Comparison of ENCODE assay signal across 29 mouse cellular contexts in the genomic region with DNA sequence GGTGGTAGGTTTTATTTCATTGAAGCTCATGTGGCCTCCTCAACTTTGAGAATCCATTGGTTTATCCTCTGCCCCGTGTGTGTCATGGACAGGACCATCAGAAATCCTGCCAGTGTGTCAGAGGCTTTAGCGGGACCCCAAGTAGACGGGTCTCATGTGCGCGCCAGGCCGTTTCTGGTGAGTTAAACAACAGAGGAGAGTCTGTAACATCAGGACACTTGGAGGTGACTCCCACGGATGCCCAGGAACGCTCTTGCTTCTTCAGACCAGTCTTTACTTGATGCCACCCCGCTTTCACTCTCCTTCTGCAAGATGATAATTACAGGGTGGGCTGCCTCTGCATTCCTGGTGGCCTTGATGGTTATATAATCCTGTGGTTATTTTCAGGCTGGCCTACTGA. TPM values are rescaled to one million over a fixed set of nuclear protein-coding genes. Genes with fewer than 3 reads are reported as not detected.
"Had no signal": no experiment of that assay in that cellular context is flagged by ENCODE, and none has a peak within 500 bp of the region (broad histone marks: within the 10 kb centered on the region; RNA-seq: fewer than 3 reads in every experiment).

No protein-coding gene starts in this region.

- DNase-seq: kidney, adult 18-20 months; kidney, adult 9 months; kidney, postnatal 14 days; kidney, postnatal 4 days; left cerebral cortex, postnatal 4 days; lung, adult 2 months; lung, postnatal 14 days; retina, postnatal 1 day; right cerebral cortex, postnatal 25 days; spleen, adult 18-20 months; thymus, postnatal 25 days had no signal

- H3K9ac ChIP-seq: limb, embryonic 12.5 days; limb, embryonic 15.5 days; liver, embryonic 12.5 days; liver, embryonic 15.5 days; midbrain, embryonic 15.5 days; neural tube, embryonic 12.5 days; neural tube, embryonic 15.5 days; stomach, embryonic 15.5 days had no signal

- H3K4me3 ChIP-seq: limb, embryonic 12.5 days; limb, embryonic 15.5 days; liver, embryonic 12.5 days; liver, embryonic 15.5 days; midbrain, embryonic 15.5 days; neural tube, embryonic 12.5 days; neural tube, embryonic 15.5 days; stomach, embryonic 15.5 days had no signal

- H3K4me2 ChIP-seq: limb, embryonic 12.5 days; limb, embryonic 15.5 days; liver, embryonic 12.5 days; liver, embryonic 15.5 days; midbrain, embryonic 11.5 days; midbrain, embryonic 15.5 days; neural tube, embryonic 12.5 days; neural tube, embryonic 15.5 days; stomach, embryonic 15.5 days had no signal

- H3K27me3 ChIP-seq: limb, embryonic 12.5 days; limb, embryonic 15.5 days; liver, embryonic 12.5 days; liver, embryonic 15.5 days; neural tube, embryonic 12.5 days; neural tube, embryonic 15.5 days; stomach, embryonic 15.5 days had no signal

- H3K4me1 ChIP-seq: limb, embryonic 12.5 days; limb, embryonic 15.5 days; neural tube, embryonic 12.5 days; neural tube, embryonic 15.5 days had no signal

- H3K9me3 ChIP-seq: limb, embryonic 12.5 days; limb, embryonic 15.5 days; liver, embryonic 12.5 days; liver, embryonic 15.5 days; midbrain, embryonic 15.5 days; neural tube, embryonic 12.5 days; neural tube, embryonic 15.5 days; stomach, embryonic 15.5 days had no signal

- H3K27ac ChIP-seq: limb, embryonic 12.5 days; limb, embryonic 15.5 days; liver, embryonic 12.5 days; liver, embryonic 15.5 days; midbrain, embryonic 15.5 days; neural tube, embryonic 12.5 days; neural tube, embryonic 15.5 days; stomach, embryonic 15.5 days had no signal

- ATAC-seq: liver, embryonic 12.5 days; midbrain, embryonic 15.5 days had no signal

RNA-seq across cellular contexts. Expression of a gene that starts 40.4 kb away (rescaled TPM):
- total RNA-seq: layer of hippocampus, adult 18-20 months; layer of hippocampus, postnatal 14 days; left cerebral cortex, adult 8-10 months; left cerebral cortex, postnatal 14 days; megakaryocyte progenitor cell, adult 5-6 weeks; megakaryocyte-erythroid progenitor cell, adult 5-6 weeks had no signal
- polyA plus RNA-seq: kidney, embryonic 16.5 days; limb, embryonic 12.5 days; limb, embryonic 15.5 days; liver, embryonic 12.5 days; liver, embryonic 15.5 days; lung, embryonic 16.5 days; midbrain, embryonic 11.5 days; midbrain, embryonic 15.5 days; neural tube, embryonic 12.5 days; neural tube, embryonic 15.5 days; stomach, embryonic 15.5 days; thymus, postnatal 0 days had no signal
